Mouse (Mus musculus) neural tube, embryonic 10.5 days (tissue): ENCODE data around the gene Trio.
A peak's percentile ranks its signal among the peaks of the same experiment; 100 is the strongest.

Experiments used
- DNase-seq: peaks from one replicate; pipeline ENCODE4 v3.0.0-alpha.2; 2017; ENCODE audit warnings: low spot score; ENCODE audit errors: extremely low spot score

Gene Trio

GRCm38 (mm10) chr15:27923280-27923986 lies 102.2 kb downstream of the Trio start:
- DNase-seq: peak; percentile 77

DNA sequence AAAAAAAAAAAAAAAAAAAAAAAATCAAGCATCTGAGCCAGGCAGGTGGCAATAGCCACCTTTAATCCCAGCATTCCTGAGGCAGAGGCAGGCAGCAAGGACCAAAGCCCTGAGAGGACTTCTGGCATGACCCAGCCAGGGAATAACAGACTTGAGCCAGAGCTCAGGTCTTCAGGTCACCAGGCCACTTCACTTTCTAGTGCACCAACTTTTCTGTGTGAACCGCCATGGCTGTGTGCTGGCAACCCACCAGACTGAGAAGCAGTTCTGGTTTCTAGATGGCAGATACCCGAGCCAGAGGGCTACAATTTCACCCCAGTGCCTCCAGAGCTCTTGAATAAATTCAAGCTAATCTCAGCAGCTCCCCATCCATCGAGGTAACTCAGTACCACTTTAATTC lies 104.9 kb downstream of the Trio start:
- no peak for DNase-seq

DNA sequence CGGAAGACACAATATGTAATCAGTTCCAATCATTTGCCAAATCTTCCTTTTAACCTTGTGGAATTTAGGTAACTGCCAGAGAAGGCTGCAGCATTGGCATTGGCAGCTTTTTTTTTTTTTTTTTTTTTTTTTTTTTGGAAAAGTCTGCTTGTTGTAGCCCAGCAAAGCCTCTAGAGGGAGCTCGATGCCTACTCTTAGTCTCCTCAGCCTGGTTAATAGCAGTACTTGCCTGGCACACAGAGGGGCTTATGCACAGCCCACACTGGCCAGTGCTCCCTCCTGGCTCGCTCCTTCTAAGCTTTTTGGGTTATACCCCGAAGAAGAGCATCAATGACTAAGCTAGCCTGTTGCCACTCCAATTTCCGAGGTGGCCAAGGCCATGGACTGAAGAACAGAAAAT lies 106.1 kb downstream of the Trio start:
- DNase-seq: peak; percentile 54

- no peak for DNase-seq
These were observed 106.8 kb downstream of the Trio start for GRCm38 (mm10) chr15:27918798-27919197.

- DNase-seq: no peak
These were observed 109.4 kb downstream of the Trio start for GRCm38 (mm10) chr15:27916204-27916603.

GRCm38 (mm10) chr15:27913013-27913412 lies 112.6 kb downstream of the Trio start:
- no peak for DNase-seq

- no peak for DNase-seq
These were observed 114.5 kb downstream of the Trio start for GRCm38 (mm10) chr15:27911196-27911595.

- DNase-seq: no peak
These were observed 115.5 kb downstream of the Trio start for GRCm38 (mm10) chr15:27910179-27910578.

GRCm38 (mm10) chr15:27907649-27908048 lies 118.0 kb downstream of the Trio start:
- no peak for DNase-seq

DNA sequence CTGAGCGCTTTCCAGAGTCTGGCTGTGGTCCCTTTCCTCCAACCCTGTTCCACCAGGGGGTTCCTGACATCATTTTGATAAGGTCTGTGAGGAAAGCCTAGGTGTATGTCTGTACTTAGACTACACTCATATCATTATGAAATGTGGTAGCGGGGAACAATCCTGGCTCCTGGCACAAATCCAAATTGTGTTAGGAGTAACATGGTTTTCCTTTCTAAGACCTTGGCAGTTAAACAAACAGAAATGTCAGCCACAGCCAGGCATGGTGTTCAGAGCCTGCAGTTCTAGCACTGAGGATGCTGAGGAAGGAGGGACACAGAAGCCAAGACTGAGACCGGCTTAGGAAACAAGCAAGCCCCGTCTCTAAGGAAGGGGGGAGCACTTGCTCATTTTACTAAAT lies 119.2 kb downstream of the Trio start:
- DNase-seq: no peak

DNA sequence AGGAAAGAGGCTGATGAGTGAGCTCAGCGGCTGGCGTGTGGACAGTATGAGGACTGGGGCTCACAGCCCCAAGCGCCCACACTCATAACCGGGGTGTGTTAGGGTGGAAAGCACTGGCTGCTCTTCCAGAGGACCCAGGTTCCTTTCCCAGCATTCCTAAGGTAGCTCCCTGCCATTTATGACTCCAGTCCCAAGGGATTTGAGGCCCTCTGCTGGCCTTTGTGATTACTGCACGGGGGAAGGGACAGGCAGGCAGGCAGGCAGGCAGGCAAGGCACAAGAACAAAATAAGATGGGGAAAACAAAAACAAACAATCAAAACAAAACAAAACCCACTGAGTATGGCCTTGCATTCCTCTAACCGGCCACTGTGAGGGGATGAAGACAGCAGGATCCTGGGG lies 120.3 kb downstream of the Trio start:
- peak; percentile 60 for DNase-seq

DNA sequence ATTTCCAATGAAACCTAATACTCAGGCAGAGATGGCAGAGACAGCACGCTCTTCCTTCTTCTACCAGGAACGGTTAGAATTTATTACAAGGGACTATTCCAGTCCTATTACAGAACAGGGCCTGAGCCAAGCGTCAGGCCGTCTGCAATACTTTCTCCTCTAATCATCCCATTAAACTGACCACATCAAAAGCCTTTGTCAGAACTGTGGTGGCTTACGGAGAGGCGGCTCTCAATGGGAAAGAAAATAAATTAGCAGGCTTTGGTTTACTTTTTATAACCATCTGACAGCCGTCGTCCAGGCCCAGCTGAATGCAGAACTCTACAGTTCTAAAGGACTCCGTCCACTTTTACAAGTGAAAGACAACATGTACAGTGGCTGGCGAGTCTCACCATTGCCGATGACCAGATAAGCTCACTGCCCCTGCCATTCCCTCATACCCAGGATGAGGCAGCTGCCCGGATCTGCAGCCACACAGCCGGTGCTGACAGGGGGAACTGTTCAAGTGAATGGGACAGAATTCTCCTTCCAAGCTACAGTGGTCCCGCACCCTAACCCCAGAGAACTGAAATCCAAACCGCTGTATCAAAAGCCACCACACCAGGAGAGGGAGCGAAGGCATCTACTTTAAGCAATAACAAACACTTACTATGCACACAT lies 121.2 kb downstream of the Trio start:
- no peak for DNase-seq

DNA sequence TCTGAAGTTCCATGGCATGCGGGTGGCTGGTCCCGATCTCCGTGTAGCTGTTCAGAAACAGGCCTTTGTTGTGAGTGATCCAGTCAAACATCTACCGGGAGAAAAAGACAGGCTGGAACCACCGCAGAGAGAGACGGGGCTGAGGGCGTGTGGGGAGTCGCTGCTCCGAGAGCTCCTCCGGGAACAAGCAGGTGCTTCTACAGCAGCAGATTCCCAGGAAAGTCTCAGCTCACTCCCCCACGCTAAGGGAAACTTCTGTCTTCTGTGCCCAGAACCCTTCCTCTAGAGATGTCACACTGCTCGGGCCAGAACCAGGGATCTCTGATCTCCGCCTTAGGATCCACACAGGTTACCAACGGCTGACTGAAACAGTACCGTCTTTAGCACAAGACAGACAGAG lies 124.4 kb downstream of the Trio start:
- DNase-seq: no peak

DNA sequence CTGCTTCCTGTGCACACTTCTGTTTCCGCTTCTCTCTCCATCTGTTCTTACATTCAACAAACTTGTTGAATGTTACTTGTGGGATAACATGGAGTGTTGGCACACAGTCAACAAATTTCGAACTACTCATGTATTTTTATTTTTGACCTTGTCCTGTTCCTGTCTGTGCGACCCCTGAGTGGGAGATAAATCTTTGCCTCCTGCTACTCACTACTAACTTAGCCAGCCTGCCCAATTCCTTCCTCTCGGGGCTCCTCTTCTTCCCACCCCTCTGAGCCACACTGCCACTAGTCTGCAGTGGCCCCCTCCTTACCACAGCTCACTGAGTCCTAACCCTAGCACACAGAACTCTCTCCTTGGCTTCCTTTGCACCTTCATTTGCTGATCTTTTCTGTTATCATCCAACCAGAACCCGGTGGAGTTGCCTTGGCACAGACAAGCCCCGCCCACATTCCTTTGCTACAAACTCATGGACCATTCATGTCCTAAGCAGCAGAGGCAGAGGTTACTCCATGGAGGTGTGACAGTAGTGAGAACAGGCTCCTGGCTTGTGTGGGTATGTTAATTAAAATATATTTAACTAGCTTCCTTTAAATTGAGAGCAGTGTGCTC lies 126.7 kb downstream of the Trio start:
- no peak for DNase-seq

GRCm38 (mm10) chr15:27894112-27894511 lies 131.5 kb downstream of the Trio start:
- DNase-seq: no peak

- DNase-seq: no peak
These were observed 133.6 kb downstream of the Trio start for GRCm38 (mm10) chr15:27892029-27892428.

GRCm38 (mm10) chr15:27890666-27891065 lies 135.0 kb downstream of the Trio start:
- DNase-seq: no peak

- no peak for DNase-seq
These were observed 137.5 kb downstream of the Trio start for GRCm38 (mm10) chr15:27888153-27888552.

GRCm38 (mm10) chr15:27886992-27887391 lies 138.7 kb downstream of the Trio start:
- DNase-seq: no peak

DNA sequence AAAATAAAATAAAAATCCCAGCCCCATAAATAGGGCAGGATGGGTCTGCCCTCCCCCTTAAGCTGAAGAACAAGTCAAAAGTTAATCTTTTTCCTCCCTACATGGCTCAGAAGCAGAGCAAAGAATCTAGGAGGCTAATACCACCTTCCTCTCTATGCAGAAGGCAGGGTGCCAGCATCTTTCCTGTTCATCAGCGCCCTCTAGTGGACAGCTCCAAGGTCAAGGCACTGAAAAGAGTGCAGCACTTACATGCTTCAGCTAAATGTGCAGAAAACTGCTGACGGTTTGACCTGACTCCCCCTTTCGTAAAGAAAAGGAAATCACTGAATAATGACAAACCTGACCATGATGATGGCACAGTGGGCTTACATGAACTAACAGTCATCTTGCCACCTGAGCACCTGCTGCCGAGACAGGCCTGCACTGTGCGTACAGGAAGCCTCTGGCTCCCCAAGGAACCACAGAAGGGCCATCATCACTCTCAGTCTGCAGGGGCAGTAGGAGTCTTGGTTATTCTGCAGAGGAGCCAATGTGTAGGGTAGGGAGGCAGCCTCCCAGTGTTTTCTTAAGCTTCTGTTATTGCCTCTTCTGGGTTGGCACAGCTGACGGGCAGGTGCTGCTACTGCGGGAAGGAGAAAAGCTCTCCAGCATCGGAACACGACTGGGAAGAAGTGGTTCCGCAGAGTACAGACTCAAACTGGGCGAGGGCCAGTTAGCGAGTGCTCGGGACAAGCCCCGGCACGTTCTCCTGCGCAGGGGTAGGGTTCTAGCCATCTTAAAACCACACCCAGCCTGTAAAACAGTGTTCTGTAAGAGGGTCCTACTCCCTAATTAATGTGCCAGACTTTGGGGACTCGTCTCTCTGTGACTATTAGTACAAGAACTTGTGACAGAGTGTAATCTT lies 141.0 kb downstream of the Trio start:
- peak; percentile 83 for DNase-seq

DNA sequence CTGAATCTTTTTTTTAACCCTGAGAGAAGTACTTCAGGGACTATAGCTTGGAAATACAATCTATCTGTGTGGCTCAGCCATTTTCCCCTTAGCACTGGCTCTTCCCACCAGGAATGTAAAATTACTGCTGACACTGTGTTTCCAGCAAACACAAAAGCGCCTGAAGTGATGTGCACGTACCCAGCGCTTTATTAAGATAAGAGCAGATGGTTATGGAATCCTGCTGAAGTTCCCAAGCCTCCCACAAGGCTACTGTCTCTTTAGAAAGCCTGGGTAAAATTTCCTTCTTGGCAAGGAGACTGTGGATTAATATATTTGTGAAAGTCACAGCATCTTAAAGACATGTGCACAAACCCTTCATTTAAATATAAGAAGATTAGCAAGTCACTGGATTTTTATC lies 141.8 kb downstream of the Trio start:
- DNase-seq: no peak

DNA sequence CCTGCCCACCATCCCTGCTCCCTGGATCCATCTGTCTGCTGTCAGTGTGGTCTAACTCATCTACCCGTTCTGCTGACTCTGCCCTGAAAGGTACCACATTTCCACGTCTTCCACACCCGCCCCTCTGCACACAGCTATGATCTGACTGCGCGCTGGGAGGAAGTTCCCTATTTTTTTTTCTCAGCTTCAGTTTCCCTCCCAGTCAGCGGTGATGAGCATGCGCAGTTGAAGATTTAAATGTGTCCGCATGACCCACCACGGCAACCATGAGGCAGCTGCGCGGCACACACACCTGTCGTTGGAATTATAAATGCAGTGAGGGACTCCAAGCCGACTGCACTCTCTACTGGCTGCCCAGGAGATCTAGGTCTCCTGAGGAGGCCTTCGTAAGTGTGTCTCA lies 142.8 kb downstream of the Trio start:
- no peak for DNase-seq
